Mouse (Mus musculus): ENCODE measurements at regions not wholly inside any gene's neighbourhood (a gene's known extent, or its start where the extent isn't known, plus 50 kb on each side); places are given as distances from the start of the nearest gene placed in this dataset.

DNA sequence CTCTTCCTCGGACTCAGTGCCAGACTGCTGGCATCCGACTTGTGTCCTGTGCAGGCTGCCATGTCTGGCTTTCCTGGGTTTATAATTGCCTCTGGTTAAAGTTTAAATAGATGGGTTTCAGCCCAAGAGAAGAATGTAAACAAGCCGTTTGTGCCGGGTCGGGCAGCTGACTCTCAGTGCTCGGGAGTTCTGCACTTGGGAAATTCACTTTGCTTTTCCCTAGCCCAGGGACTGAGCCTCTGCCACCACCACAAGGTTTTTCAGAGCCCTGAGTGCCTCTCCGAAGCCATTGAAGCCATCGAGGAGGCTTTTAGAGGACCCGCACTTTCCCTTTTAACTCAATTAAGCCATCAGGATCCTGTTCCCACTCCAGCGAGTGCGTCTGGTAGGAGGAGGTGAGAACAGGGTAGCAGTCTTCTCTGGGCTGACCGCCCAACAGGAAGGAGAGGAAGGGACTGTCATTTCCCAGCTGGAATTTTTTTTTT lies 80.8 kb upstream of the Mkln1 start:
- peak in 1 of 2 experiments; percentile 24 for DNase-seq (ENCODE audit: low spot score in 2 of 2)

- peak; percentile 45 to 64 for DNase-seq (ENCODE audit: low spot score in 2 of 2)
These were observed 80.0 kb upstream of the Mkln1 start for GRCm38 (mm10) chr6:31318506-31318905.

DNA sequence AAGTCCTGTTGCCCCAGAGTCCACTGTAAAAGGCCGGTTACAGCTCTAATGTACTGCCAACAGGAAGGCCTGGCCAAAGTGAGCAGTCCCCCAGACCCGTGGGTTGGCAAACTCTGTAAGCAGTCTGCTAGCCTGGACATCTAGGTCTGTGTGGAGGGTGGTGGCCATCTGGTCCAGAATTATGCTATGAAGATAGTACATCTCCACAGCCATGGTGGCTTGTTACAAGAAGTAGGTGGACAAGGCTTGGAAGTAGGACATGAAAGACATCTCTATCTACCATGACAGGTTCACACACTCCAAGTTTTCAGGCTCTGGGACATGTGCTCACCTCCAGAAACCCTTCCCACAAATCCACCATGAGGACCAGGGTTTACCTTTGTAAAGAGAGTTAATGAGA lies 79.1 kb upstream of the Mkln1 start:
- no peak for DNase-seq (ENCODE audit: low spot score in 2 of 2)

- no peak for DNase-seq (ENCODE audit: low spot score in 2 of 2)
These were observed 78.2 kb upstream of the Mkln1 start for GRCm38 (mm10) chr6:31320141-31320830.

- peak in 1 of 2 experiments; percentile 36 for DNase-seq (ENCODE audit: low spot score in 2 of 2)
These were observed 77.3 kb upstream of the Mkln1 start for GRCm38 (mm10) chr6:31321066-31321846.

DNA sequence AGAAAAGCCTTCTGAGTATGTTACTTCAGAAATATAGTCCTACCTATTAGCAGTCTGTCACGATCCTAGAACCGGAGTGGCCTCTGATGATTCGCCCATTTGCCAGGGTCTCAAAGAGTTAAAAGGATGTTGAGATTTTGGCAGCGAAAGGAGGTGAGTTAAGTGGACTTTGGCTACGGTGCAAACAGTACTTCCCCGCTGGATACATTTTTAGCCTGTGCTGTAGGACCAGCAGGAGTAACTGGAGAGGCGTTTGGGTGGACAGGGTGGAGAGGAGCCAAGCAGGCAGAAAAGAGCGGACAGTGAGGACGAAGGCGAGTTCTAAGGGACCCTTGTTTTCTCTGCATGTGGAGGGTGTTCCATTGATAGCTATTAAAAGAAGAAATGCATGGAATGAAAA lies 76.6 kb upstream of the Mkln1 start:
- DNase-seq (ENCODE audit: low spot score in 2 of 2), result no peak

DNA sequence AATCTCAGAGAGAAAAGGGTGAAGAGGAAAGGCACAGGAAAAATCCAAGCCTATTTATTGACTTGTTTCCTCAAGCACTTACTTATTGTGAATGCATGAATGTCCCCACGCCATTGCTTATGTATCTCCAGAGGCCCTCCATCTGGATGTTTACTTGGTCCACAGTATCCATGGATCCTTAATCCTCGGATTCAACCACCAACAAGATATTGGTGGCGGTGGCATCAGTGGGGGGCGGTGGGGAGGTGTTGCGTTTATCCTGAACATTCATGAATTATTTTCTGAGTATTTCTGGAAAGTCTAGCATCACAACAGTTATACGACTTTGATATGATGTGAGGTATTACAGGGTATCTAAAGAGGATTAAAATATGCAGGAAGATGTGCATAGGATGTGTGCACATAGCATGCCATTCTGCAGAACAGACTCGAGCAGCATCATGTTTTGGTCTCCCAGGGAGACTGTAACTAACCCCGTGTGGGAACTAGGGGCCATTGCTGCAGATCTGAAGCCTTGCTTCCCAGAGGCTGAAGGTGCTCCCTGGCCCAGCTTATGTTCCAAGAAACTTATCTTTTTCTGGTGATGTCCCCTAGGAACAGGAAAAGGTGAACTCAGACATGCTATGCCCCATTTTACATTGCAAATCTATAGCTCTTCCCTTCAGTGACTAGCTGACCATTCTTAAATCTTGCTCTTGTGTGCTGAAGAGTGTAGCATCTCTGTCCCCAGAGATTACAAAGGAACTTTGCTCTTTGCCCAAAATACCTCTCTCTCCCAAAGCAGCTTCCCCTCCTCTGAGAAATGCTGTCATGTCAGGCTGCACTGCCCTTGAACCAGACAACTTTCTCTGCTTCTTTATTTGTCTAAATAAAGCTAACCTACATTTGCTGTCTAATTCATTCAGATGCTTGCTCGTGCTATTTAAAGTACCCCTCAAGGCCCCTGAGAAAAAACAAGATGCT lies 75.0 kb upstream of the Mkln1 start:
- no peak for DNase-seq (ENCODE audit: low spot score in 2 of 2)

GRCm38 (mm10) chr6:31324717-31325116 lies 73.8 kb upstream of the Mkln1 start:
- DNase-seq (ENCODE audit: low spot score in 2 of 2), result no peak

- no peak for DNase-seq (ENCODE audit: low spot score in 2 of 2)
These were observed 72.9 kb upstream of the Mkln1 start for GRCm38 (mm10) chr6:31325621-31326020.

- DNase-seq (ENCODE audit: low spot score in 2 of 2), result no peak
These were observed 68.2 kb upstream of the Mkln1 start for GRCm38 (mm10) chr6:31330327-31330726.

- no peak for DNase-seq (ENCODE audit: low spot score in 2 of 2)
These were observed 67.7 kb upstream of the Mkln1 start for GRCm38 (mm10) chr6:31330868-31331267.

DNA sequence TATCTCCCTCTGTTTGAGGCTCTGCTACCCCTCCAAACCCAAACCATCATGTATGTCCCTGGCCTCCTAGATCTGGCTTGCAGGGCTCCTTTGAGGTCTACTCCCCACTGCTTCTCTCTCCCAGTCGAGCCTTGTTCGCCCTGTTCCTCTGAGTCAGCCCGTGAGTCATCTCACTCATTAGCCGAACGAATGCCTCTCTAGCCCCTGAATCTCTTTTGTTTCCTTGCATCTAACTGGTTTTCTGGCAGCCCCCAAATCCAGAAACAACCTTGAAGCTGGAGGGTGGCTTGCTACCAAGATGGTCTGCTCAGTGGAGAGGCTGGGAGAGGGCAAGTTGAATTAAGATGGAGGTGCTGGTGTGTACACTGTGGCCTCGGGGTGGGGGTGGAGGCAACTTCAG lies 66.3 kb upstream of the Mkln1 start:
- no peak for DNase-seq (ENCODE audit: low spot score in 2 of 2)

DNA sequence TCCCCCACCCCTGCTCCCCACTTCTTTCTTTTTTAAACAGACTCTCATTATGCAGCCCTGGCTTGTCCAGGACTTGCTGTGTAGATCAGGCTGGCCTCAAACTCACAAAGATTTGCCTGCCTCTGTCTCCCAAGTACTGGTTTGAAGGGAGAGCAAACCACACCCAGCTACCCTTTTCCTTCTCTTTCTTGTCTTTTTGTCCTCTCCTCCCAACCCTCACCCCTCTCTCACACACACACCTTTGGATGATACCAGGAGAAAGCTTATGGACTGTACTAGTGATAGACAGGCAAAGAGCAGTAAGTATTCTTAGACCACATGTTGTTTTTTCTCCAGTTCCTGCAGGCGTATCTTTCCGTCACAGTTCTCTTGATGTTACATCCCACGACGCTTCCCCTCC lies 65.8 kb upstream of the Mkln1 start:
- no peak for DNase-seq (ENCODE audit: low spot score in 2 of 2)

DNA sequence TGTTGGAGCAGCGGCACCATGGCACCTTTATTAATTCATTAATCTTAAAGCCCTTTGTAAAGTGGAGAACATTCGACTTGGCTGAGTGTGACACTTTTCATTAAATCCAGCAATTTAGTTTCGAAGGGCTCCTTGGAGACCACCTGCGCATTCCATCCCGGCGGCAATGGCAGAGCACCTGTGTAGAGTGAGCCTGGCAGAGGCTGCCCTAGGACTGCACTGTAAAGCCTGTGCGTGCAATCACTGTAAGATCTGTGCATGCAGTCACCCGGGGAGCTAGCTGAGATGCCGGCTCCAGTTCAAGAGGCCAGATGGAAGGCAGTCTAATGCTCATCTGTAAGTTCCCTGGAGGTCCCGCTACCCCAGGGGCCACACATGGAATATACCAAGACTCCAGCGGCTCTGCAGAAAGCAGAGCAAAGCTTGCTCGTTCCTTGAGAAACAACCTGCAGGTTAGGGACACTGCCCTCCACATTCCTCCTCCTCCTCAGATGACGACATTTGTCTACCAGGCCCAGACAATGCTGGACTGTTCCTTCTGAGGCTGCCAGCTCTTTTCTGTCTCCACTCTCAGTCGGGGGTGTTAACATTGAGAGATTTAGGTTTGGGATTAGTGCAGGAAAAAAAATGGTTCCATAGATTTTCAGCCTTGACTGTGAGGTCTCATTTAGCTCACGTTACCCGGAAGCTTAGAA lies 65.2 kb upstream of the Mkln1 start:
- DNase-seq (ENCODE audit: low spot score in 2 of 2), result no peak

DNA sequence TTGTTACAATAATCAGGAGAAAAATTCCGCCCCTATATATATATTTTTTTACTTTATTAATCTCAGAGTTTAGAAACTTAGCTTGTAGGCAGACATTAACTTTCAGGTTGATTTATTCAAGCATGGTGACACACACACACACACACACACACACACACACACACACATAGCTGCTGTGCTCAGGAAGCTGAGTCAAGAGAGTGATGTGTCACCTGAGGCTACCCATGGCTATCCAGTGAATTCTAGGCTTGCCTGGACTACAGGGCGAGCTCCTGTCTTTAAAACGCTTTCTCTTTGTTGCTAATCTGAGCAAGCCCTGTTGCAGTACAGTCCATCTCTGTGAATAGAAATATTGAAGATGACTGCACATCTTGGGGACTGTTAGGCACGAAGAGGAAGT lies 64.4 kb upstream of the Mkln1 start:
- DNase-seq (ENCODE audit: low spot score in 2 of 2), result no peak

- no peak for DNase-seq (ENCODE audit: low spot score in 2 of 2)
These were observed 59.2 kb upstream of the Mkln1 start for GRCm38 (mm10) chr6:31339122-31339947.

DNA sequence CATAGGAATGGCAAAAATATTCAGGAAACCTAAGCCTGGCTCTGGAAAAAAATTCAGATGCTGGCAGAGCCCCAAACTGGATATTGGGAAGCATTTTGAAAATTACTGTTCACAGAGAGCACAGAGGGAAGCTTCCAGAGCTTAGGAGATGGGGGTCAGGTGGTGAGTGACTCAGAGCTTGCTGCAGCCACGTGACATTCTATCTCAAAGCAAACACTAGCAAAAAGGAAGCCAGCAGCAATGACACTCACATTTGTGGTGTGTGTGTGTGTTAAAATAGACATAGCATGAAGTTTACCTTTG lies 58.6 kb upstream of the Mkln1 start:
- no peak for DNase-seq (ENCODE audit: low spot score in 2 of 2)

DNA sequence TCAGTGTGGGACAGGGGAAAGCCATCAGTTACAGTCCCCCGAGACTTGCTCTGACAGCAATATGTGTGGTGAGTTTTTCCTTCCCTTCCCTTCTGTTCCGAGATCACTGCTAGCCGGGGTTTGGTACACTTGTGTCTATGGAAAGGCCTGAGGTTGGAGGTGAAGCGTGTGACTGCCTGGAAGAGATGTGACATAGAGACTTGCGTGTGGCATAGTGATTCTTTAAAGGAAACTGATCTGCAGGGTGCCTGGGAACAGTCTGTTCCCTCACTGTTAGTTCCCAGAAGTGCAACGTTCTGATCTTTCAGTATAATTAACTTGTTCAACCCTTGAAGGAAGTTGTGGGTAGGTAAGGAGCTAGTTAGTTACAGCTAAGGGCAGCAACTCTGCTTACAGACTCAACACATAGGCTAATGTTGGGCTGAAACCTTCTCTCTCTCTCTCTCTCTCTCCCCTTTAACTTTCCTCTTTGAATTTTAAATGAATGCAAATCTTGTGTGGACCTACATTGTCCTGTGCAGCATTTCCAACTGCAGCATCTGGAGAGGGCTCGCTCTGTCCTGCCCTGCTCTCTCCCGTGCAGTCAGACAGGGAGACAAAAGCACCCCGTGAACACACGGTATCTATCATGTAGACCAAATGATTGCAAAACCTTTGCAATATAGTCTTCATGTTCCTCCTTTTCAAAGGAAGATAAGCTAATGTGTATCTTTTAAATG lies 53.0 kb upstream of the Mkln1 start:
- no peak for DNase-seq (ENCODE audit: low spot score in 2 of 2)

- no peak for DNase-seq (ENCODE audit: low spot score in 2 of 2)
These were observed 50.2 kb upstream of the Mkln1 start for GRCm38 (mm10) chr6:31348333-31348732.
